Mouse (Mus musculus): ENCODE measurements at regions not wholly inside any gene's neighbourhood (a gene's known extent, or its start where the extent isn't known, plus 50 kb on each side); places are given as distances from the start of the nearest gene placed in this dataset.
"Not testable (repeated sequence)": the region's sequence is repeated elsewhere in the genome, so short reads cannot be mapped to it uniquely, and the experiment has no call there.

DNA sequence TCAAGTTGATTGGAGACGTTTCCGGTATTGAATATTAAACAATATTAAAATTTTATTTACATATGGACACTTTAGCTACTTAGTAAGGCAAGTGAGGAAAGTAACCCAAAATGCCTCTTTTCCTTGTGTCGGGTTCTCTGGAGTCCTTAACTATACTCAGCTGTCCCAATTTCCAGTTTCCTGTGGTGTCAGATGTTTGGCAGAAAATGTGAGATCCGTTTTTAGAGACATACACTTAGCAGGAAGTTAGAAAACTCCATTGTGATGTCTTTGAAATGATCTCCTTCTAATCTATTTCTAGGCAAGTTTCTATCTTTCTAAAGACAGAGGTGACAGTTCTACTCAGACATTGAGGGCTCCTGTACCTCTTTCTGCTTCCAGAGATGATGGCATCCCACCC, 168.9 kb upstream of the Plcxd3 start:
- DNase-seq (ENCODE audit: low spot score), result no peak
- 78% methylated on average over 4 of the region's 4 CpGs for WGBS

DNA sequence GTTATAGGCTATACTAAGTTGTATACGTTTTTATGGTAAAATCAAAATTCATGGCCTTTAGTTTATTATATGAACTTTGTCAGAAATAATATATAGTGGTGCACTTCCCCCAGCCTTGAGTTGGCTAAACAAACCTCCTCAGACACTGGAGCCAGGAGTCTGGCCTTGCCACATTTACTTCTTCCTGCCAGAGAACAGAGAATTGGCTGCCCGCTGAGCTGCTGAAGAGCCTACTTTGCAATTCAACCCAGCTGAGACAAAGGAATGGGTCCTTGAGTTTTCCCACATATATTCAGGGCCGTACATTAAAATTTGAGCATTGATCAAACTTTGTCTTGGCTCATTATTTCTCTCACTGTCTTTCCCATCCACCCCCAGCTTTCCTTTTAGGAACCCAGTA, 161.9 kb upstream of the Plcxd3 start:
- peaks cover 6% of the 10 kb centered on the region; the same call in 1 of the 2 replicates for H3K4me1 ChIP-seq
- no peaks in the 10 kb centered on the region for H3K9me3 ChIP-seq
- DNase-seq (ENCODE audit: low spot score), result no peak
- no peaks in the 10 kb centered on the region for H3K27me3 ChIP-seq (replicated peaks; ENCODE audit: low read depth, poor library complexity, severe bottlenecking)
- no peaks in the 10 kb centered on the region for H3K36me3 ChIP-seq (replicated peaks)
- H3K27ac ChIP-seq (replicated peaks), result no peak overlapping the region
- no peak overlapping the region for H3K4me3 ChIP-seq
- 68% methylated on average over 3 of the region's 3 CpGs for whole genome bisulfite sequencing

More for the DNA sequence above, 168.9 kb upstream of the Plcxd3 start:
- H3K4me1 ChIP-seq, result no peaks in the 10 kb centered on the region
- H3K27me3 ChIP-seq (replicated peaks; ENCODE audit: low read depth, poor library complexity, severe bottlenecking), result no peaks in the 10 kb centered on the region
- H3K36me3 ChIP-seq (replicated peaks), result no peaks in the 10 kb centered on the region
- H3K4me3 ChIP-seq, result no peak overlapping the region
- H3K27ac ChIP-seq (replicated peaks), result no peak overlapping the region
- no peaks in the 10 kb centered on the region for H3K9me3 ChIP-seq

DNA sequence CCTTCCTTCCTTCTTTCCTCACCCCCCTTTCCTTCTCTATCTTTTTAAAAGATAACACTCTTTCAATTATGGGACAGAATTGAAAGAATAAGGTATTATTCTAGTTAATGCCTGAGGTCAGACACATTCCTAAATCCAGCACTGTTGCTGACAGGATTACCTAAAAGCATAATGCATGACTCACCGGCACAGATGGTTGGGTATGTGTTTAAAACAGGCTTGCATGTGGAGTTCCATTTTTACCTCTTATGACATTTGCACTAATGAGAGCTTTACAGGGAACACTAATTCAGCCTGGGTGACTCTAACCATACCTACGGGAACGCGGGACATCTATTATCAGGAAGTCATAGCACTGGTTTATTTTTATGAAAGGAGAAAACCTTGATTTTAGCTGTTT, 156.2 kb upstream of the Plcxd3 start:
- Histone ChIP-seq H3K36me3 (replicated peaks) (no peaks in the 10 kb centered on the region), H3K27ac (replicated peaks) (no peak overlapping the region), H3K27me3 (replicated peaks; ENCODE audit: low read depth, poor library complexity, severe bottlenecking) (no peaks in the 10 kb centered on the region), H3K4me3 (no peak overlapping the region), H3K4me1 (no peaks in the 10 kb centered on the region), H3K9me3 (no peaks in the 10 kb centered on the region)
- 94% methylated on average over 4 of the region's 4 CpGs for WGBS
- DNase-seq (ENCODE audit: low spot score), result no peak

- DNase-seq (ENCODE audit: low spot score), result peak; percentile 14
These were observed 147.2 kb upstream of the Plcxd3 start for GRCm38 (mm10) chr15:4228055-4228454.

GRCm38 (mm10) chr15:4240649-4241048, 134.6 kb upstream of the Plcxd3 start:
- no peak overlapping the region for H3K27ac ChIP-seq (replicated peaks)
- H3K36me3 ChIP-seq (replicated peaks), result no peaks in the 10 kb centered on the region
- WGBS, result 77% methylated on average over 2 of the region's 2 CpGs
- H3K9me3 ChIP-seq, result no peaks in the 10 kb centered on the region
- H3K4me3 ChIP-seq, result no peak overlapping the region
- H3K4me1 ChIP-seq, result no peaks in the 10 kb centered on the region
- H3K27me3 ChIP-seq (replicated peaks; ENCODE audit: low read depth, poor library complexity, severe bottlenecking), result no peaks in the 10 kb centered on the region
- no peak for DNase-seq (ENCODE audit: low spot score)

More at GRCm38 (mm10) chr15:4228055-4228454, 147.2 kb upstream of the Plcxd3 start:
- no peaks in the 10 kb centered on the region for H3K4me1 ChIP-seq
- H3K27ac ChIP-seq (replicated peaks), result no peak overlapping the region
- H3K36me3 ChIP-seq (replicated peaks), result no peaks in the 10 kb centered on the region
- WGBS, result 60% methylated on average over 6 of the region's 6 CpGs
- no peaks in the 10 kb centered on the region for H3K9me3 ChIP-seq
- no peak overlapping the region for H3K4me3 ChIP-seq
- no peaks in the 10 kb centered on the region for H3K27me3 ChIP-seq (replicated peaks; ENCODE audit: low read depth, poor library complexity, severe bottlenecking)

DNA sequence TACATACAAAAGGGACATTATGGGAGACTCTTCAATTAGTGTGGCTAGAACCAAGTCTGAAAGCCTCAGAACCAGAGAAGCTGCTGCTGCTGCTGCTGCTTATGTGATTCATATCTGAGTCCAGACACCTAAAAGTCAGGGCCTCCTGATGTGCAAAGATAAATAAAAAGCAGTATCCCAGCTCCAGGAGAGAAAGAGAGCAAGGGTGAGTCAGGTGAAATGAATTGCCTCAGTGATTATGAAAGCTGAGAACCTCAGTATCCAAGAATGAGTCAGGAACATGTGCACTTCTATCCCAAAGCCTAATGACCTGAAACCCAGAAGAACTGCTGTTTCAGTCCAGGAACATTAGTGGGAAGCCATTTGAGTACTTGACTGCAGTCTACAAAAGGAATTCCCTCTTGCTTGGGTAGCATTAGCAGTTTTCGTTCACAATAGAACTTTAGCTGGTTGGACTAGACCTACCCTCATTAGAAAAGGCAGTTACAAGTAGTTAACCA, 127.6 kb upstream of the Plcxd3 start:
- H3K27ac ChIP-seq (replicated peaks), result no peak overlapping the region
- no peaks in the 10 kb centered on the region for H3K27me3 ChIP-seq (replicated peaks; ENCODE audit: low read depth, poor library complexity, severe bottlenecking)
- no peaks in the 10 kb centered on the region for H3K9me3 ChIP-seq
- no peaks in the 10 kb centered on the region for H3K36me3 ChIP-seq (replicated peaks)
- H3K4me3 ChIP-seq, result no peak overlapping the region
- WGBS, result 88% methylated on average over 1 of the region's 1 CpGs
- no peaks in the 10 kb centered on the region for H3K4me1 ChIP-seq
- no peak for DNase-seq (ENCODE audit: low spot score)

- no peak for DNase-seq (ENCODE audit: low spot score)
- Histone ChIP-seq H3K9me3 (no peaks in the 10 kb centered on the region), H3K4me1 (no peaks in the 10 kb centered on the region), H3K36me3 (replicated peaks) (no peaks in the 10 kb centered on the region), H3K4me3 (no peak overlapping the region), H3K27me3 (replicated peaks; ENCODE audit: low read depth, poor library complexity, severe bottlenecking) (no peaks in the 10 kb centered on the region), H3K27ac (replicated peaks) (no peak overlapping the region)
- WGBS, result 88% methylated on average over 4 of the region's 4 CpGs
These were observed 110.7 kb upstream of the Plcxd3 start for GRCm38 (mm10) chr15:4264601-4265000.

DNA sequence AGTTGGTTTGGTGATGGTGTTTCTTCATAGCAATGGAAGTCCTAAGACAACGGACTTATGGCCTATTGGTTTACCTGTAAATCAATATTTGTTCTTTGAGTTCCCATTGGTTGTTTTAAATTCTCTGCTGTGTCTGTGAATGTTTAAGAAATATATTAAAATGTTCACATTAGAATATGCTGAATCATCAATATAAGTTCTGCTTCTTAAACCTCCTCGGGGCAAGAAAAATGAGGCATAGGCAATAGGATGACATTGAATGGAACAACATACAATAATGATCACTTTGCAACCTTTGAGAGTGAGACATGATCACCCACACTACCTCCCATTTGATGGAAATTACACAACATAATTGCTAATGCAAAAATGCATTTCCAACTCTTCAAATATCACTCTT, 105.5 kb upstream of the Plcxd3 start:
- Histone ChIP-seq H3K9me3 (no peaks in the 10 kb centered on the region), H3K36me3 (replicated peaks) (no peaks in the 10 kb centered on the region), H3K27ac (replicated peaks) (no peak overlapping the region), H3K4me1 (no peaks in the 10 kb centered on the region), H3K4me3 (no peak overlapping the region), H3K27me3 (replicated peaks; ENCODE audit: low read depth, poor library complexity, severe bottlenecking) (no peaks in the 10 kb centered on the region)
- 94% methylated on average over 2 of the region's 2 CpGs for WGBS
- DNase-seq (ENCODE audit: low spot score), result no peak

- 94% methylated on average over 2 of the region's 2 CpGs for WGBS
- DNase-seq (ENCODE audit: low spot score), result no peak
- Histone ChIP-seq H3K27ac (replicated peaks) (no peak overlapping the region), H3K36me3 (replicated peaks) (no peaks in the 10 kb centered on the region), H3K4me1 (no peaks in the 10 kb centered on the region), H3K27me3 (replicated peaks; ENCODE audit: low read depth, poor library complexity, severe bottlenecking) (no peaks in the 10 kb centered on the region), H3K4me3 (no peak overlapping the region), H3K9me3 (no peaks in the 10 kb centered on the region)
These were observed 98.3 kb upstream of the Plcxd3 start for GRCm38 (mm10) chr15:4277011-4277410.

- no peaks in the 10 kb centered on the region for H3K36me3 ChIP-seq (replicated peaks)
- no peak overlapping the region for H3K27ac ChIP-seq (replicated peaks)
- H3K27me3 ChIP-seq (replicated peaks; ENCODE audit: low read depth, poor library complexity, severe bottlenecking), result no peaks in the 10 kb centered on the region
- no peak overlapping the region for H3K4me3 ChIP-seq
- no peaks in the 10 kb centered on the region for H3K4me1 ChIP-seq
- no peaks in the 10 kb centered on the region for H3K9me3 ChIP-seq
- DNase-seq (ENCODE audit: low spot score), result no peak
- WGBS, result 69% methylated on average over 2 of the region's 2 CpGs
These were observed 67.8 kb upstream of the Plcxd3 start for GRCm38 (mm10) chr15:4307498-4307897.

GRCm38 (mm10) chr15:4313698-4314097, 61.6 kb upstream of the Plcxd3 start:
- not testable (repeated sequence) for H3K36me3 ChIP-seq (replicated peaks); H3K9me3 ChIP-seq; H3K27me3 ChIP-seq (replicated peaks; ENCODE audit: low read depth, poor library complexity, severe bottlenecking); H3K27ac ChIP-seq (replicated peaks); DNase-seq (ENCODE audit: low spot score); H3K4me1 ChIP-seq; H3K4me3 ChIP-seq
- WGBS, result 77% methylated on average over 3 of the region's 3 CpGs

DNA sequence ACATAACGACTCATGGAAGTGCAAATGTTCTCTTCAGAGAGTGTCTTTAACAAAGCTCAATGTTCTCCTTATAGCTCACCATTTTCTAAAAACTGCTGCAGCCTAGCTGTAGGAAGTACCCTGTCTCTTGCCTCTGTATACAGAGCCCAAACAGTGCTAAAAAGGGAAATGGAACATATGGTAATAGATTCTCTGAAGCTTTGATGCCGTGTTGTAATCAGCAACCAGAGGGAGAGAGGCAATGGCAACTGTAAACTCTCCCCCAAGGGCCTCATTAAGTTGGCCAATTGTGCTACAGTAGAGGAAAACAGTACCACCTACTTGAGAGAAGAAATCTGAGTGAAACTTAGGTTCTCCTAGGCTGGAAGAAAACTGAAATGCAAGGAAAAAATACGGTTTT, 59.4 kb upstream of the Plcxd3 start:
- no peaks in the 10 kb centered on the region for H3K9me3 ChIP-seq
- no peak overlapping the region for H3K27ac ChIP-seq (replicated peaks)
- no peaks in the 10 kb centered on the region for H3K4me1 ChIP-seq
- no peaks in the 10 kb centered on the region for H3K27me3 ChIP-seq (replicated peaks; ENCODE audit: low read depth, poor library complexity, severe bottlenecking)
- DNase-seq (ENCODE audit: low spot score), result no peak
- H3K36me3 ChIP-seq (replicated peaks), result no peaks in the 10 kb centered on the region
- 72% methylated on average over 3 of the region's 3 CpGs for WGBS
- no peak overlapping the region for H3K4me3 ChIP-seq

All from embryonic facial prominence, embryonic 10.5 days (tissue).